Mouse (Mus musculus): ENCODE measurements at regions not wholly inside any gene's neighbourhood (a gene's known extent, or its start where the extent isn't known, plus 50 kb on each side); places are given as distances from the start of the nearest gene placed in this dataset.

GRCm38 (mm10) chr10:111721068-111721467 is 215.0 kb downstream of the Phlda1 start:
- Histone ChIP-seq H3K4me1 (peaks cover 13% of the 10 kb centered on the region), H3K36me3 (no peaks in the 10 kb centered on the region), H3K27ac (no peak overlapping the region), H3K4me3 (no peak overlapping the region), H3K27me3 (ENCODE audit: low read depth, poor library complexity, severe bottlenecking) (no peaks in the 10 kb centered on the region), H3K9me3 (replicated peaks) (no peaks in the 10 kb centered on the region)
- DNase-seq (ENCODE audit: low spot score) = no peak
- 88% methylated on average over 5 of the region's 5 CpGs for WGBS

GRCm38 (mm10) chr10:111723885-111724284 is 217.8 kb downstream of the Phlda1 start:
- H3K27me3 ChIP-seq (ENCODE audit: low read depth, poor library complexity, severe bottlenecking) = no peaks in the 10 kb centered on the region
- no peak for DNase-seq (ENCODE audit: low spot score)
- H3K27ac ChIP-seq = no peak overlapping the region
- H3K36me3 ChIP-seq = no peaks in the 10 kb centered on the region
- H3K4me1 ChIP-seq = peaks cover 13% of the 10 kb centered on the region
- H3K4me3 ChIP-seq = no peak overlapping the region
- H3K9me3 ChIP-seq (replicated peaks) = no peaks in the 10 kb centered on the region
- 76% methylated on average over 2 of the region's 2 CpGs for WGBS

DNA sequence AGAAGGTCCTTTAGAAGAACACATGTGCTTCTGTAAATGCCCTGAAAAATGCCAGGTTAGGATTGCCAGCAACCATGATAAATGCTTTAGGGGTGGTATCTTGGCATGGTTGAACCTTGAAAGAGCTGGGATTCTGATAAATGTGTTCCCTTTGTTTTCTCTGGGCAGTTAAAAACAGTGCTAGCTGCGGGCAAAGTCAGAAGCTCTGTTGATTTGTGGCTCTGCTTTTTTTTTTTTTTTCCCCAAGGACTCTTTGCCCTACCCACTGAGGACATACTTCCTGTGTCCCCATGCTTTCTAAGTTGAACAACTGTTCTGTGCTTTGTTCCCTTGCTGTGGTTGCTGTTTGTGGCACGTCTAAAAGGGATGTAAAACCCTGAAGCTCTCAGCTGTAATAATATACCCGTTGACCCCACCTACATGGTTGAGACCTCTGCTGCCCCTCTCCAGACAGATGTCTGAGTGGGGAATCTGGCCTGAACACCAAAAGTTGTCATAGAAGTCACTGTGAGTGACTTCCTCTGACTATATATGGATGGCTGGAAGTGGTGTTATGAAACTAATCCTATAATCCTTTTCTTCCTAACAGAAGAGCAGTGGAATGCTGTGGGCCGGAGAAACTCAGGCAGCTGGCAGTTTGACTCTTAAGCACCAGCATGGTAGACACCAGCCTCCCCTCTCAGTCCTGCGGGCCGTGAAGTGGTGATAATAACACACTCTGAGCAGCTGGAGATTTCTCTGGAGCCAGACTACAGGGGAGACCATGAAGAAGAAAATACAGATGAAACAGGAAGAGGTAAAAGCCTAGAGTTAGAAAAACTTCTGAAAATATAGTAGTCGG is 218.7 kb downstream of the Phlda1 start:
- H3K4me1 ChIP-seq = peaks cover 13% of the 10 kb centered on the region
- no peaks in the 10 kb centered on the region for H3K9me3 ChIP-seq (replicated peaks)
- no peaks in the 10 kb centered on the region for H3K36me3 ChIP-seq
- DNase-seq (ENCODE audit: low spot score) = peak; percentile 28
- WGBS = 59% methylated on average over 7 of the region's 7 CpGs
- H3K27me3 ChIP-seq (ENCODE audit: low read depth, poor library complexity, severe bottlenecking) = no peaks in the 10 kb centered on the region
- no peak overlapping the region for H3K27ac ChIP-seq
- H3K4me3 ChIP-seq = no peak overlapping the region

GRCm38 (mm10) chr10:111736026-111736425 is 229.9 kb downstream of the Phlda1 start:
- WGBS = 75% methylated on average over 3 of the region's 3 CpGs
- Histone ChIP-seq H3K27me3 (ENCODE audit: low read depth, poor library complexity, severe bottlenecking) (no peaks in the 10 kb centered on the region), H3K4me3 (no peak overlapping the region), H3K9me3 (replicated peaks) (no peaks in the 10 kb centered on the region), H3K27ac (no peak overlapping the region), H3K4me1 (peaks cover 7% of the 10 kb centered on the region), H3K36me3 (no peaks in the 10 kb centered on the region)
- no peak for DNase-seq (ENCODE audit: low spot score)

DNA sequence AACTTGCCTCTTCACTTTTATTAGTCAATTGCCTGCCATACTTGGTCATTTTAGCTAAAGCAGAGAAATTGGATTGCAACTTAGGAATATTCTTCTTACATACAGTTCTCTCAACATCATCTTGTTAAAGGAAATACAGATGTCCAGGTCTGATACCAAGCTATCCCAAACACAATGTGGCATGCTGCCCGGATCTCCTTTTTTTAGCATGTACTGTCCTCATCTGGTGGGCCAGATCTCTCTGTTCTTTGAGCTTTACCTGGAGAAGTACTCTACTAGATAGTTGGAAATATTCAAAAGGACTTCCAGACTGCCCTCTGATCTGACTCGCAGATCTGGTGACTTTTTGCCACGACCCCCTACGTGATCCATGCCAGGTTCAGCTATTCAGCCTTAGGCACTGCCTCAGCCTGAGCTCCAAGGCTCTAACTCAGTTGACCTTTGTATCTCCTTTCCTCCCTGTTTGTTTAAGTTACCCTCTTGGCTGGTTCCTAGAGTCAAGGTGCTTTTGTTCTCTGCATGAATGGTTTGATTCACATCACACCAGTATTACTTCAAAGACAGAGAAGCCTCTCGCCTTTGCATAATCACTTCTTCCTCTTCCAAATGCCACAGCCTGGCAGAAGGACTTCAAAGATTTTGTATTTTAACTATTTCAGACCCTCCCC is 232.9 kb upstream of the Krr1 start:
- no peak overlapping the region for H3K27ac ChIP-seq

DNA sequence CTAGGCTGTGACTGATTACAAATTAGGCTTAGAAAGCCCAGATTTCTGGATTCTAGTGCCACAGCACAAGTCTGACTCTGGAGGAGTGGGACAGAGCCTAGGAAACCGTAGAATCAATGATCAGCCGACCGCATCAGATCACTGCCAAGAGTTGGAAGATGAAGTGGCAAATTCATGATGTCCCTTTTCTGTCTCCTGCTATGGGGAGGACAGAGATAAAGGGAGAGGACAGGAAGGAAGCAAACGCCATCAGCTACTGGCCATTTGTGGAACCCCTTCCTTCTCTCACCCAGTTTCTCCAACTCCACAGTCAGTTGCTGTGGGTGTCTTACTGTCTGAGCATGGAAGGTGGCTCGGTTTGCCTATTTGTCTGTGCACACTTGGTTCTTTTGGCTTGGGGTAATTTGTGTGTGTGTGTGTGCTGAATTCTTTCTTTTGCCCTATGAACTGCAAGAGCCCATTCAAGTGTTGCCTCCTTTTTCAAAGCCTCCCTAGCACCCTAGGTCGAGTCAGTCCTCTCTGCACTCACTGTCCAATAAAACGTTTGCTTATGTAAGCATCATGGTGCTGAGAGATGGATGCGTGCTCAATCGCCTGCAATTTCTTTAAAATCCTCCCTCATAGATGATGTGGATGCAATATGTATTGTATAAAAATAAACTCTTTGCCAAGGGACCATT is 231.7 kb upstream of the Krr1 start:
- H3K4me1 ChIP-seq = peaks cover 7% of the 10 kb centered on the region
- no peaks in the 10 kb centered on the region for H3K9me3 ChIP-seq (replicated peaks)
- H3K4me3 ChIP-seq = no peak overlapping the region
- DNase-seq (ENCODE audit: low spot score) = peak; percentile 28
- H3K27ac ChIP-seq = no peak overlapping the region
- 77% methylated on average over 9 of the region's 9 CpGs for WGBS
- H3K27me3 ChIP-seq (ENCODE audit: low read depth, poor library complexity, severe bottlenecking) = no peaks in the 10 kb centered on the region
- H3K36me3 ChIP-seq = no peaks in the 10 kb centered on the region

More for the DNA sequence above, 232.9 kb upstream of the Krr1 start:
- H3K4me1 ChIP-seq = peaks cover 7% of the 10 kb centered on the region
- H3K9me3 ChIP-seq (replicated peaks) = no peaks in the 10 kb centered on the region
- H3K36me3 ChIP-seq = no peaks in the 10 kb centered on the region
- H3K4me3 ChIP-seq = no peak overlapping the region
- 23% methylated on average over 5 of the region's 5 CpGs for WGBS
- no peaks in the 10 kb centered on the region for H3K27me3 ChIP-seq (ENCODE audit: low read depth, poor library complexity, severe bottlenecking)
- peak; percentile 28 for DNase-seq (ENCODE audit: low spot score)

GRCm38 (mm10) chr10:111741301-111741945 is 231.0 kb upstream of the Krr1 start:
- H3K9me3 ChIP-seq (replicated peaks) = no peaks in the 10 kb centered on the region
- DNase-seq (ENCODE audit: low spot score) = no peak
- H3K4me1 ChIP-seq = peaks cover 12% of the 10 kb centered on the region
- no peak overlapping the region for H3K4me3 ChIP-seq
- 81% methylated on average over 5 of the region's 5 CpGs for WGBS
- no peaks in the 10 kb centered on the region for H3K27me3 ChIP-seq (ENCODE audit: low read depth, poor library complexity, severe bottlenecking)
- H3K27ac ChIP-seq = no peak overlapping the region
- H3K36me3 ChIP-seq = no peaks in the 10 kb centered on the region

DNA sequence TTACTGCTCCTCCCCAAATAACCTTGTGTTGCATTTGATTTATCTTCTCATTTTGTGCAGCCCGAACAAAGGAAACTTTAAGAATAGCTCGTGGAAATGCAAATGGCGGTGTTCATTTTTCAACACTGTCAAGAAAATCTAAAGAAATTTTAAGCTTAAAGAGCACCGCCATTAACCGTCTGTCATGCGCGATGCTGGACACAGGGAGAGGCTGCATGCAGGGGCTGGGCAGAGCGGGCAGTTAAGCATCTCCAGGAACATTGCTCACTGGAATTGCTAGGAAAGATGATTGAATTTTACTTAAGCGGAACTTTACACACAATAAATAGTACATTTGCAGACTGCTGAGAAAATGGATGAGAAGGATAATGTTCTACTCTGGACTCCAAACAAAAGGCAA is 229.2 kb upstream of the Krr1 start:
- Histone ChIP-seq H3K9me3 (replicated peaks) (no peaks in the 10 kb centered on the region), H3K4me1 (peaks cover 23% of the 10 kb centered on the region)
- WGBS = 86% methylated on average over 9 of the region's 9 CpGs

GRCm38 (mm10) chr10:111745116-111745515 is 227.3 kb upstream of the Krr1 start:
- Histone ChIP-seq H3K4me3 (no peak overlapping the region), H3K27ac (no peak overlapping the region), H3K27me3 (ENCODE audit: low read depth, poor library complexity, severe bottlenecking) (no peaks in the 10 kb centered on the region), H3K9me3 (replicated peaks) (no peaks in the 10 kb centered on the region), H3K4me1 (peaks cover 23% of the 10 kb centered on the region), H3K36me3 (no peaks in the 10 kb centered on the region)
- no peak for DNase-seq (ENCODE audit: low spot score)
- WGBS = 84% methylated on average over 3 of the region's 3 CpGs

More for the DNA sequence above, 229.2 kb upstream of the Krr1 start:
- no peak for DNase-seq (ENCODE audit: low spot score)
- H3K27me3 ChIP-seq (ENCODE audit: low read depth, poor library complexity, severe bottlenecking) = no peaks in the 10 kb centered on the region
- no peak overlapping the region for H3K27ac ChIP-seq
- no peak overlapping the region for H3K4me3 ChIP-seq
- no peaks in the 10 kb centered on the region for H3K36me3 ChIP-seq

- Histone ChIP-seq H3K9me3 (replicated peaks) (no peaks in the 10 kb centered on the region), H3K27ac (peak overlapping the region; percentile 62), H3K4me1 (peaks cover 23% of the 10 kb centered on the region), H3K36me3 (no peaks in the 10 kb centered on the region), H3K4me3 (no peak overlapping the region), H3K27me3 (ENCODE audit: low read depth, poor library complexity, severe bottlenecking) (no peaks in the 10 kb centered on the region)
- no peak for DNase-seq (ENCODE audit: low spot score)
- WGBS = 74% methylated on average over 12 of the region's 12 CpGs
These were observed 226.2 kb upstream of the Krr1 start for GRCm38 (mm10) chr10:111746067-111746878.

- Histone ChIP-seq H3K27me3 (ENCODE audit: low read depth, poor library complexity, severe bottlenecking) (no peaks in the 10 kb centered on the region), H3K4me3 (no peak overlapping the region), H3K4me1 (peaks cover 23% of the 10 kb centered on the region), H3K27ac (peak overlapping the region; percentile 62), H3K36me3 (no peaks in the 10 kb centered on the region), H3K9me3 (replicated peaks) (no peaks in the 10 kb centered on the region)
- DNase-seq (ENCODE audit: low spot score) = no peak
- WGBS = 82% methylated on average over 6 of the region's 6 CpGs
These were observed 225.5 kb upstream of the Krr1 start for GRCm38 (mm10) chr10:111746879-111747477.

DNA sequence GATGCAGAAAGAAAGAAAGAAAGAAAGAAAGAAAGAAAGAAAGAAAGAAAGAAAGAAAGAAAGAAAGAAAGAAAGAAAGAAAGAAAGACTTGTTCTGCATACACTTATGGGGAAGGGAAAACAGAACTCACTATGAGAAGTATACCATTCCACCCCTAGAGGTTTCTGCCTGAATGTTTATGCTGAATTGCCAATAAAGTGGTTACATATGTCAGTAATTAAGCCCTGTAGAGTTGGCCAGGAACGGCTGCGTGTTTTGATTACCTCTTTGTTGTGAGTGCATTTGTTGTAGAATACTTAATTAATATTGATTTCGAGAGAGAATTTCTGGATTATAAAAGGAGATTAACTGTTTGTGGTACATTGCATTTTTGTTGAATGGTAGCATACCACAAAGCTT is 224.0 kb upstream of the Krr1 start:
- Histone ChIP-seq H3K36me3 (no peaks in the 10 kb centered on the region), H3K9me3 (replicated peaks) (no peaks in the 10 kb centered on the region), H3K4me1 (peaks cover 23% of the 10 kb centered on the region), H3K27ac (0 out of 2 replicates have a peak overlapping the region, but pooled peaks have one; percentile 25), H3K27me3 (ENCODE audit: low read depth, poor library complexity, severe bottlenecking) (no peaks in the 10 kb centered on the region), H3K4me3 (no peak overlapping the region)
- DNase-seq (ENCODE audit: low spot score) = no peak
- WGBS = 27% methylated on average over 3 of the region's 3 CpGs

All from limb, embryonic 10.5 days (tissue).